Mouse (Mus musculus) thymus, adult 18-20 months (tissue): ENCODE data around the gene Olfr1205.

ENCODE experiments used
- DNase-seq, 2 experiments: peaks; one replicate each; pipeline ENCODE4 v3.0.0; 2022; ENCODE audit warnings: mixed read lengths in 2 of 2

Olfr1205 gene

GRCm38 (mm10) chr2:88829437-88829836 lies at the start of gene Olfr1205:
Gene Olfr1205, plus strand, starts transcription at chr2:88829737.
- no peak for DNase-seq

- DNase-seq = no peak
Observed at GRCm38 (mm10) chr2:88792736-88793135, 36.8 kb upstream of the Olfr1205 start, which contains the start of gene Olfr1201. Gene Olfr1201, plus strand, starts transcription at chr2:88793036.

- no peak for DNase-seq
Observed at GRCm38 (mm10) chr2:88814196-88814595, 15.3 kb upstream of the Olfr1205 start, which contains the start of gene Olfr1202. Gene Olfr1202, plus strand, starts transcription at chr2:88814496.

- no peak for DNase-seq
Observed at GRCm38 (mm10) chr2:88838477-88838876, 8.9 kb downstream of the Olfr1205 start.

- DNase-seq = no peak
Observed at GRCm38 (mm10) chr2:88848992-88849391, 19.5 kb downstream of the Olfr1205 start, which contains the start of gene Olfr1204. Gene Olfr1204, plus strand, starts transcription at chr2:88849292.

GRCm38 (mm10) chr2:88862931-88863330 lies 33.4 kb downstream of the Olfr1205 start, which contains the start of gene Olfr1206:
Gene Olfr1206, plus strand, starts transcription at chr2:88863231.
- no peak for DNase-seq
